Mouse (Mus musculus): ENCODE results near the gene Itgb1bp1.

Gene Itgb1bp1

DNA sequence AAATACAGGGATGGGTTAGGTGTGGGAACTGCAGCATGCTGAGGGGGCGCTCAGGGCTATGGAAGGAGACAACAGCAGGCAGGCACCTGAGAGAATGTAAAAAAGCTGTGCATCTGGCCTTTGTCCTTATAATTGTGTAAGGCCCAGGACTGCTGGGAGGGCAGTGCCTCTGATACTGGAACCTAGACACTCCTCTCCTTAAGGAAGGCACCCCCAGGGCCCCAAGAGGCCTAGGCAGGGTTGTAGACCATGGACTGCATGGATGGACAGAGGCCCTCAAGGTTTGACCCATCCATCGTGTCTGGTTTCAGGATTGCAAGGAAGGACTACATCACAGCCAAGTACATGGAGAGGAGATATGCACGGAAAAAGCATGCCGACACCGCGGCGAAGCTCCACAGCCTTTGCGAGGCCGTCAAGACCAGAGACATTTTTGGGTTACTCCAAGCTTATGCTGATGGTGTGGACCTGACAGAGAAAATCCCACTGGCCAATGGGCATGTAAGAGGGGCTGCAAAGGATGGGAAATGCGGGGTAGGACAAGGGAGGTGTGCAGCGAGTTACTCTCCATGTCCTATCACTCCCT is 41.6 kb downstream of the Itgb1bp1 start:
- no peak for DNase-seq (ENCODE audit: low spot score)

DNA sequence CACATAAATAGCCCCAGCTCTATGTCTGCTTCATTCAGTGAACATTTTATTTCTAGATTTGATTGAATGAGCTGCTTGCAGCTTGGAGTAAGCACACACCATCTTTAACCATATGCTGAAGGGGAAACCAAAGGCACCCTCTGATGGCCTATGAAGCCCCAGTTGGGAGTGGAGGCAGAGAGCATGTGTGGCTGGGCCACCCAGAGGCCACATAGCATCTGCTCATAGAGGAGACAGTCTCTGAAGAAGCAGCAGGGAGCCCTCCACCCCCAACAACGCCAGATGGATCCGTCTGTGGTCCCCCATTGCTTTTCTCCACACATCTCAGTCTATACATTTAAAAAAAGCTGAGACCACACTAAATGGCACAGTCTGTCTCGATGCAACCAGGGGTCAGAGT is 44.1 kb downstream of the Itgb1bp1 start:
- DNase-seq (ENCODE audit: low spot score), result no peak

DNA sequence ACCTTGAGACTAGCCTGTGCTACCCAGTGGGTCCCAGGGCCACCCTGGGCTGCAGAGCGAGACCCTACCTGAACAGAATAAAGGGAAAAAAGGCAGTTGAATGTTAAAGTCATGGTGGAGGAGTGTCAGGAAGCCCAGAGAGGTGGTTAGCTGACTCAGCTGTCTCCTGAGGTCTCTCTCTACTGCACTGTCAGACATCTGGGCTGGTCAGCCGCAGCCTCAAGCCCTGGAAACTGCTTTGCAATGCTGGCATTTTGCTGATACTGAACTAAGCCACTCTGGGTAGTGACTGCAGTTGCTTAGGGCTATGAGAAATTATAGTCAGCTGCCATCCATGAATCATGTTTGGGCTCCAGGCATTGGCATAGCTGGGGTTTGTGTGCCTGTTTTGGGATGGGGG is 51.5 kb downstream of the Itgb1bp1 start:
- DNase-seq (ENCODE audit: low spot score), result no peak

- no peak for DNase-seq (ENCODE audit: low spot score)
Observed at GRCm38 (mm10) chr12:21233727-21234126, 52.4 kb downstream of the Itgb1bp1 start.

GRCm38 (mm10) chr12:21229076-21229918 is 56.8 kb downstream of the Itgb1bp1 start:
- DNase-seq (ENCODE audit: low spot score), result no peak

DNA sequence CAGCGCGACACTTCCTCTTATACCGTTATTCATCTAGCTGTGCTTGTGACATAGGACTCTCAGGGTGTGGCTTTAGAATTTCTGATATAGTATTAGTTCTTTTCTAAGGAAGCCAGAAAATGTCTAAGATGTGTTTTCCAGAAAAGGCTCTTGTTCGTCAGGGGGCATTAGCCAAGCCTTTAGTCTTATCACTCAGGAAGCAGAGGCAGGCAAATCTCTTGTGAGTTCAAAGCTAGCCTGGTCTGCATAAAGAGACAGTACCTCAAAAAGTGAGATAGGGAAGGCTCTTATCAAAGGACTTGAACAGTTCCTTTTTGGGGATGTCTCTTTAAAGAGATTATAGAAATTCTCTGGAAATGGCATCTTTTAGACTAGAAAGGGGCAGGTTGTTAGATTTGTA is 57.4 kb downstream of the Itgb1bp1 start:
- DNase-seq (ENCODE audit: low spot score), result no peak

- DNase-seq (ENCODE audit: low spot score), result peak; percentile 47
Observed at GRCm38 (mm10) chr12:21227076-21227980, 58.8 kb downstream of the Itgb1bp1 start.

DNA sequence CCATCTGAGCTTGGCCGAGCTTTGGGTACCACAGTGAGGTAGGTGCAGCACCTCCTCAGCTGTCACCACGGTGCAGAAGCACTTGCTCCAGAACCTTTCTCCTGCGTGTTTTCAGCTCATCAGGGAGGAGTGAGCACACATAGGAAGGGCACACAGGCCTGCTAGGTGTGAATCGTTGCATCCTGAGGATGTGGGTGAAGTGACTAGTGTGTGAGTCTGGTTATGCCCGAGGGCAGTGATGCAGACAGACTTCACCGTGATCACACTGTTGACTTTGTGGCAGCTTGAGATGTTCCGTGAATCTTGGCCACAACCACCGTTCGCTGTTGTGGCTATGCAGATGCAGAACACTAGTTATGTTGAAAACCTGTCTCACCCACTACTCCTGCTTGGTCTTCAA is 59.8 kb downstream of the Itgb1bp1 start:
- DNase-seq (ENCODE audit: low spot score), result no peak

DNA sequence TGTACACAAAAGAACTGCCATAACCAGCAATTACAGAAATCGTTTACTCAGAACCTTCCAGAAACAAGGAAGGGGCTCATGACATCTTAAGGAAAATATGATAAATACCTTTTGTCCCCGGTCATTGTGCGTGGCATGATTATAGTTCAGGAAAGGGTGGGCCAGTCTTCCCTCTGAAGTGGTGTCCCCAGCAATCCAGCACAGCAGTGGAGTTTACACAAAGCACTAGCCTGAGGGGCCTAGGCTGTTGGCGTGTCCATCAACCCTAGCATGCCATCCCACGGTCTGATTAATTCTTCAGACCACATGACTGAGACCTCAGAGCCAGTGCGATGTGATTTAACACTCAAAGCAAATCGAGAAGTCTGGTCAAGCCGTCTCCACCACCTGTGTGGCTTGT is 60.7 kb downstream of the Itgb1bp1 start:
- no peak for DNase-seq (ENCODE audit: low spot score)

GRCm38 (mm10) chr12:21223923-21224322 is 62.2 kb downstream of the Itgb1bp1 start:
- DNase-seq (ENCODE audit: low spot score), result no peak

DNA sequence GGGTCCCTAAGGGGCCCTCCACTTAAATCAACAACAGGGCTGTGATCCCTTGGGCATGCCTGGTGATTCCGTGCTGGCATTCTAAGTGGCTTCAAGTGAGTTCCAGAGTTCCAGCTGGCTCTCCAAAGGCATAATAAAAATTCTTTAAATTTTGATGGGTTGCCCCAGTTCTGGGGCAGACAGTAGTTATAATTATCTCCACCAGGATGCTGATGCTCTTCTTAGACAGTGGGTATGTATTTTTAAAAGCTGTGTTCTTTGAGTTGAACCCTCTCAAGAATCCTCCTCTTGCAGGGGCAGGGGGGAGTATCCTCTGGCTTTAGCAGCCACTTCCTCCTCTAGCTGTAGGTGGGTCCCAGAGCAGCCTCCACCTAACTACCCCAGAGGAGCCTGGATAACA is 65.5 kb downstream of the Itgb1bp1 start:
- no peak for DNase-seq (ENCODE audit: low spot score)

DNA sequence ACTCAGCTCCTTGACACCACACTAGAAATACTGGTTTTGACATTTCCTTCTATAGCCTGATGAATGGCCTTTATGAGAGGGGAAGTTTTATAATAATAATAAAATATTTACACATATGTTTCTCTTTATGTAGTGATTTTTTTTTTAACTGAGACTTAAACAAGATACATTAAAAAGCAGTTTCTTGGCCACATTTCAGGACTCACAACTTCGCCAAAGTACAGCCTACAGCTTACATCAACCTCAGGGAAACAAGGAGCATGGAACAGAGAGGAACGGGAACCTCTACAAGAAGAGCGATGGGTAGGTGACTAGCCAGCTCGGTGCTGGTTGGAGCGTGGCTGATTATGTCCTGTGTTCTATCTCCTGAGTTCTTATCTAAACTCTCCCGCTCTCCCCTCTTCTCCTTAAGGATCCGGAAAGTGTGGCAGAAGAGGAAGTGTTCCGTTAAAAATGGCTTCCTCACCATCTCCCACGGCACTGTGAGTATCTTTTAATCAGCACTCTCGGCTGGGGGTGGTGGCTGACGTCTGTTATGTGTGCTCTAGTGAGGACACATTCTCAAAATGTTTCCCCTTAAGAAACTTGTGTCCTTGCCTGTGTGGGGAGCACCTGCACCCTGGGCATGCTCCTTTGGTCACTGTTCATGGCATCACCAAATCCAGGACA is 68.2 kb downstream of the Itgb1bp1 start:
- no peak for DNase-seq (ENCODE audit: low spot score)

GRCm38 (mm10) chr12:21214551-21215165 is 71.4 kb downstream of the Itgb1bp1 start:
- no peak for DNase-seq (ENCODE audit: low spot score)

GRCm38 (mm10) chr12:21212876-21213275 is 73.2 kb downstream of the Itgb1bp1 start:
- DNase-seq (ENCODE audit: low spot score), result no peak

- no peak for DNase-seq (ENCODE audit: low spot score)
Observed at GRCm38 (mm10) chr12:21209273-21209672, 76.8 kb downstream of the Itgb1bp1 start.

DNA sequence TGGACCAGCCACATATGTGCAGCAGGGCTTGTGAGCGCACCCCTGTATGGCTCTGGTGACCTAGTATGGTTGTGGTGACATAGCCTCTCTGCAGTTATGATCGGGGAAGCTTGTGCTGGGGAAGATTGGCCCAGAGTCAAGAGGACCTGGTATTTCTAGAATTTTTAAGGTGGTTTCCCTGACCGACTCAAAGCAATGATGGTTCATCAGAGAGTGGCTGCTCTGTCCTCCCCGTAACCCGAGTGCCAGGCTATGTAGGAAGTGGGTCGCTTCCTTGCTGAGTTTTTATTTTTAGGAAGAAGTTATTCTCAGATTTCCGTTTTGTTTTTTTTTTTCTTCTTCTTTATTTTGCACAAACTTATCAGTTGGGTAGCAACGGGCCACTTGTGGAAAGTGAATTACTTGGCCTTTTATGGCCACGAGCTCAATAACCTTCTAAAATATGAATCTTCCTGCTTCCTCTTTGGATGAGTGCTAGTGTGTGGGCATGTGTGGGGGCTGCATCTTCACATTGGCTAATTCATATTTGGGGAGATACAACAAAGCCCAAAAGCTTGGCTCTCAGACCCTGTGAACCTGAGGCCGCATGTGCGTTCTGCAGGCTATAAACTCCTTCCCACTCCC is 77.8 kb downstream of the Itgb1bp1 start:
- no peak for DNase-seq (ENCODE audit: low spot score)

DNA sequence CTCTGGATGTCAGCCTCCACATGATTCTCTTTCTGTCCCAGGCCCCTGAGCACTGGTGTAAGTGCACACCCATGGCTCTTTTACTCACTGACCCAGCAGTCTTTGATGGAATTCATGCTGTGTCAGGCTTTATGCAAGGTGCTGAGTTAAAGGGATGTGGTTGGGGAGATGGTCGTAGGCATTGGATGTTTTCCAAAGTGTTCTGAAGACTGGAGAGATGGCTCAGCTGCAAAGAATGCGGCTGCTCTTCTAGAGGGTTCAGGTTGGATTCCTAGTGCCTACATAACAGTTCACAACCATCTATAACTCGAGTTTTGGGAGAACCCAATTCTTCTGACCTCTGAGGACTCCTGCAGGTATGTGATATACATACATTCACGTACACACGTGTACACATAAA is 78.7 kb downstream of the Itgb1bp1 start:
- DNase-seq (ENCODE audit: low spot score), result no peak

DNA sequence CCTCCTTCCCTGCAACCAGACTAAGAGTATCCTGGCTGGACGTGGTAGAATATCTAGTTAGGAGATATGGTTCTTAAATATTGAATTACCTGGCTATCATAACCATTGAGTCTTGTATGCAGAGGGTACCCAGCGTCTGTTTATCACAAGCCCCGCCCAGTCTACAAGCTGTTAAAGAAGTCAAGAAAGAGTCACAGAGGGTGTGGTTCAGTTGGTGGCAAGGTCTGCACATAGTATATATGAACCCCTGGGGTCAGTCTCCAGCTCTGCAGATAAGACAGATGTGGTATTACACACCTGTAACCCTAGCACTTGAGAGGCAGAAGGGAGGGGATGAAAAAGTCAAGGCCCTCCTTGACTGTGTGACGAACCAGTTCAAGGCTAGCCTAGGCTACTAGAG is 80.3 kb downstream of the Itgb1bp1 start:
- no peak for DNase-seq (ENCODE audit: low spot score)

DNA sequence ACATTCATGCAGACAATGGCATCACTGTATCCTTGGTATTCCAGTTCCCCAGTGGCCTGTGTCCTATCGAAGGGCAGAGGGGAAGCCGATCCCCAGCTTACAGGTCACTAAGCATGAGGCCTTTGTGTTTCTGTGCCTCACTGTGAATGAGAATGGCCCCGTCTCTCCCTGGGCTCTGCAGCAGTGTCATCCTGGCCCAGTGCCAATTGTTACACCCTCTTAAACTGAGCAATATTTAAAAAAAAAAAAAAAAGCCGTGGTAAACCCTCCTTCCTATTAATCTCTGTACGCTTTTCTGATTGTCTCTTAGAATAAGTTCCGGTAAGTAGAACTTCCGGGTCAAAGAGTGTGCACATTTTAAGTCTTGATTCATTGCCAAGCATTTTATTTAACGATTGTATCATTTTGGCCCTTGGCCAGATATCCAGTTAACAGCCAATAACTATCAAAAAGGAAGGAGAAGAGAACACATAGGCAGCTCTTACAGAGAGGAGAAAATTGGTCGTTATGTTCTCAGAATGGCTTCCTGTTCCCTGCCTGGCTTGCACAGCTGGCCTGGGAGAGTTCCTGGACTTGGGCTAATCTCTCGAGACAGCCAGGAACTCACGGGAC is 81.3 kb downstream of the Itgb1bp1 start:
- DNase-seq (ENCODE audit: low spot score), result peak; percentile 29

GRCm38 (mm10) chr12:21201485-21202269 is 84.4 kb downstream of the Itgb1bp1 start:
- DNase-seq (ENCODE audit: low spot score), result no peak

All from ovary, postnatal 14 days (tissue).